Mouse (Mus musculus) intestine, postnatal 0 days (tissue): ENCODE measurements at regions not wholly inside any gene's neighbourhood (a gene's known extent, or its start where the extent isn't known, plus 50 kb on each side); places are given as distances from the start of the nearest gene placed in this dataset.
A peak's percentile ranks its signal among the peaks of the same experiment; 100 is the strongest.

Experiments used
- ATAC-seq: fragments of 200-750 bp; cut with Nextera tagmentation; 2 replicates; pipeline ENCODE4 v1.8.0; 2017; ENCODE audit warnings: mild to moderate bottlenecking, moderate TSS enrichment, moderate library complexity
- H3K27ac ChIP-seq: fragments of 300-500 bp; sonication (generic); 2 replicates; pipeline ENCODE4 v1.5.1; 2014; ENCODE audit warnings: mild to moderate bottlenecking, low read depth, low read length, moderate library complexity
- H3K27me3 ChIP-seq: fragments of 300-500 bp; sonication (generic); replicated peaks from 2 replicates; pipeline ENCODE4 v1.6.1; 2014; ENCODE audit warnings: low read length, mixed read lengths; ENCODE audit not compliant: control insufficient read depth, insufficient read depth
- H3K36me3 ChIP-seq: fragments of 300-500 bp; sonication (generic); 2 replicates; pipeline ENCODE4 v1.6.1; 2014; ENCODE audit warnings: mild to moderate bottlenecking, moderate library complexity; ENCODE audit not compliant: control insufficient read depth, insufficient read depth
- H3K4me1 ChIP-seq: fragments of 300-500 bp; sonication (generic); replicated peaks from 2 replicates; pipeline ENCODE4 v1.6.1; 2014; ENCODE audit warnings: antibody characterized with exemption, low read length, mixed read lengths; ENCODE audit not compliant: control insufficient read depth, insufficient read depth
- H3K4me2 ChIP-seq: fragments of 300-500 bp; sonication (generic); replicated peaks from 2 replicates; pipeline ENCODE4 v1.6.1; 2014; ENCODE audit warnings: low read depth, mild to moderate bottlenecking, moderate library complexity
- H3K4me3 ChIP-seq: fragments of 300-500 bp; sonication (generic); 2 replicates; pipeline ENCODE4 v1.5.1; 2014; ENCODE audit warnings: low read depth, low read length
- H3K9ac ChIP-seq: fragments of 300-500 bp; sonication (generic); 2 replicates; pipeline ENCODE4 v1.6.1; 2014; ENCODE audit warnings: mild to moderate bottlenecking, low read depth, low read length
- H3K9me3 ChIP-seq: fragments of 300-500 bp; sonication (generic); 2 replicates; pipeline ENCODE4 v1.6.1; 2016; ENCODE audit warnings: mixed run types; ENCODE audit not compliant: control insufficient read depth
- CTCF ChIP-seq: sonication (generic); IDR thresholded peaks from 2 replicates; pipeline ENCODE4 v1.5.1; 2016; ENCODE audit warnings: low read depth, mild to moderate bottlenecking, control low read depth, antibody characterized with exemption, moderate library complexity
- WGBS: fragments of 180-500 bp; shearing (Covaris S2); extraction: QIAGEN DNeasy Blood & Tissue Kit; methylation state at CpG from one replicate; pipeline ENCODE4 v1.1.7; 2014; 5-methylcytosine and 5-hydroxymethylcytosine counted together

DNA sequence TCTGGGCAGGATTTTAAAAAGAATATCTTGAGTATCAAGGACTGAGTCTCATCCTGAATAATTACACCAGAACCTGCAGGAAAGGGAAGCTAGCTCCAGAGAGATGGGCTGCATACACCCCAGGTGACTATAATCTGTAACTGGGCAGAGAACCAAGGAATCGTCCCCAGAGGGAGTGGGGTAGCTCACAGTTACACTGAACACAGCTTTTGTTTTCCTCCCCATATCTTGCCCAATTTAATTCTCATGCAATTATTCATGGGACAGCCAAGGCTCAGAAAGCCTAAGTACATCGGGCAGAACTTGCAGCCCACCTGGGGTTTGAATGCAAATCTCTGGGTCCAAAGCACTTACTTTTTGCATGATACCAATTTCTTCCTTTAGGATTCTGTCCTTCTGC is 59.5 kb upstream of the Tmem178 start:
- no peak overlapping the region for H3K9ac ChIP-seq
- no peak overlapping the region for H3K4me3 ChIP-seq
- no peak overlapping the region for H3K4me2 ChIP-seq
- no peak for ATAC-seq
- H3K27me3 ChIP-seq: no peaks in the 10 kb centered on the region
- TF ChIP-seq CTCF: no peak
- no peaks in the 10 kb centered on the region for H3K36me3 ChIP-seq
- H3K9me3 ChIP-seq: no peaks in the 10 kb centered on the region
- 75% methylated on average over 2 of the region's 2 CpGs for WGBS
- H3K27ac ChIP-seq: no peak overlapping the region
- H3K4me1 ChIP-seq: no peaks in the 10 kb centered on the region

DNA sequence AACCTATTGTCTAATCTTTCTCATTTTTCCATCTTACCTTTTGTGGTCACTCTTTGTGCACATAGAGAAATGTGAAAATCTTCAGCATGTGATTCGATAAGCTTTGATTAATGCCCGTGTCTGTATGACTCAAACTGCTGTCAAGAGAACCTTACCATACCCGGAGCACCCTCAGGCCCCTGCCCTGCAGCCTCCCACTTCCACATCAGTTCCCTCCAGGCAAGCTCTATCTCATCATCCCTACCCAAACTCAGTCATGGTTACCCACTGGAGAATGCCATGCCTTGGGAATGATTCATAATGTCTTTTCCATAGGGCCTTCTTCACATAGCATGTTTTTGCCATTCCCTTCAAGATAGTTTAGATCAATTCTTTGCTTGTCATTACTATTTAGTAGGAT is 62.0 kb upstream of the Tmem178 start:
- TF ChIP-seq CTCF: no peak
- H3K4me2 ChIP-seq: no peak overlapping the region
- 86% methylated on average over 3 of the region's 3 CpGs for WGBS

DNA sequence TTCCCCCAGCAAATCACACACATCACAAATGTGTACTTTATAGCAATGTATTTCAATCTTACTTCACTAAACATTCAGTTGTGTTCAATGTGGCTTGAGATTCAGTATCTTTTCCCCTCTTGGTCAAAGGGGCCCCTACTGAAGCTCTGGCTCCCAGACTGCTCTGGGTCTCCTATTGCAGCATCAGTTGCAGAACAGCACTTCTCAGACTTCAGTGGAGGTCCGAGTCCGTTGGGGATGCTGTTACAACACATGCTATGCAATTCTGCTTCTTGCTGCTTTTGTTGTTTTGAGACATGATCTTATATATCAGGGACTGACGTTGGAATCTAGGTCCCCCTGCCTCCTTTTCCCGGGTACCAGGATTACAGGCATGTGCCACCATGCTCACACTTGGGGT is 64.1 kb upstream of the Tmem178 start:
- no peak overlapping the region for H3K4me3 ChIP-seq

More for the DNA sequence above, 62.0 kb upstream of the Tmem178 start:
- Histone ChIP-seq H3K4me3 (no peak overlapping the region), H3K27me3 (no peaks in the 10 kb centered on the region), H3K4me1 (no peaks in the 10 kb centered on the region), H3K9me3 (no peaks in the 10 kb centered on the region), H3K9ac (no peak overlapping the region), H3K27ac (no peak overlapping the region), H3K36me3 (no peaks in the 10 kb centered on the region)
- no peak for ATAC-seq

GRCm38 (mm10) chr17:80875352-80876044 is 68.9 kb upstream of the Tmem178 start:
- ATAC-seq: no peak
- Histone ChIP-seq H3K27ac (no peak overlapping the region), H3K4me1 (no peaks in the 10 kb centered on the region), H3K4me3 (no peak overlapping the region), H3K9ac (no peak overlapping the region), H3K27me3 (no peaks in the 10 kb centered on the region), H3K9me3 (no peaks in the 10 kb centered on the region), H3K4me2 (no peak overlapping the region), H3K36me3 (no peaks in the 10 kb centered on the region)
- 49% methylated on average over 7 of the region's 7 CpGs for WGBS
- TF ChIP-seq CTCF: peak; percentile 70

More for the DNA sequence above, 64.1 kb upstream of the Tmem178 start:
- no peak overlapping the region for H3K4me2 ChIP-seq
- H3K27ac ChIP-seq: no peak overlapping the region
- H3K27me3 ChIP-seq: no peaks in the 10 kb centered on the region
- WGBS: 75% methylated on average over 4 of the region's 4 CpGs
- no peaks in the 10 kb centered on the region for H3K36me3 ChIP-seq
- no peak overlapping the region for H3K9ac ChIP-seq
- no peaks in the 10 kb centered on the region for H3K4me1 ChIP-seq
- ATAC-seq: no peak
- no peaks in the 10 kb centered on the region for H3K9me3 ChIP-seq
- TF ChIP-seq CTCF: no peak

DNA sequence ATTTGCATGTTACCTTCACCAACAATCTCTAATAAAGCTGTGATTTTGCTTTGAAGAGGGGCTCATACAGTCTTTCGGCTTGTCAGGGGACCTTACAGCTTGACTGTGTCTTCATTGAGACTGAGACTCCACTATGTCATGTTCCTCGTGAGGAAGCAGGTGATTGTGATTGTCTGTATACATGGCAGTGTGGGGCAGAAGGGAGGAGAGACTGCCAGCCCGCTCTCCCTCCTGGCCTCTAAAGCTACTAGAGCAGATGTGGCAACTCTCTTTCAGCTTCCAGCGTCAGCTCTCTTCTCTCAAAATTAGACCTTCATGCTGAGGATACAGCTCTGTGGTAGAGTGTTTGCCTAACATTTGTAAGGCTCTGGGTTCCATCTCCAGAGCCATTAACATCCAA is 73.5 kb upstream of the Tmem178 start:
- Histone ChIP-seq H3K4me1 (no peaks in the 10 kb centered on the region), H3K4me3 (no peak overlapping the region), H3K4me2 (no peak overlapping the region), H3K9me3 (no peaks in the 10 kb centered on the region), H3K27me3 (no peaks in the 10 kb centered on the region), H3K27ac (no peak overlapping the region), H3K9ac (no peak overlapping the region), H3K36me3 (no peaks in the 10 kb centered on the region)
- WGBS: 65% methylated on average over 4 of the region's 4 CpGs
- no peak for TF ChIP-seq CTCF
- no peak for ATAC-seq

GRCm38 (mm10) chr17:80862338-80862737 is 82.1 kb upstream of the Tmem178 start:
- no peak overlapping the region for H3K27ac ChIP-seq

More at GRCm38 (mm10) chr17:80862338-80862737, 82.1 kb upstream of the Tmem178 start:
- no peak for TF ChIP-seq CTCF
- no peak overlapping the region for H3K9ac ChIP-seq
- H3K9me3 ChIP-seq: no peaks in the 10 kb centered on the region
- no peak overlapping the region for H3K4me3 ChIP-seq
- 59% methylated on average over 8 of the region's 8 CpGs for WGBS
- no peaks in the 10 kb centered on the region for H3K27me3 ChIP-seq
- ATAC-seq: no peak
- no peaks in the 10 kb centered on the region for H3K36me3 ChIP-seq
- no peaks in the 10 kb centered on the region for H3K4me1 ChIP-seq
- no peak overlapping the region for H3K4me2 ChIP-seq
